Mouse (Mus musculus) kidney, adult 8-10 months (tissue): Measurements from ENCODE around the gene Prkrip1.
"Not testable (repeated sequence)": the region's sequence is repeated elsewhere in the genome, so short reads cannot be mapped to it uniquely, and the experiment has no call there.

Source experiments
- DNase-seq, 2 experiments: peaks; one replicate each; pipeline ENCODE4 v3.0.0; 2022

Prkrip1 gene

GRCm38 (mm10) chr5:136211341-136212102 lies 12.8 kb upstream of the Prkrip1 start:
- DNase-seq, result not testable (repeated sequence)

DNA sequence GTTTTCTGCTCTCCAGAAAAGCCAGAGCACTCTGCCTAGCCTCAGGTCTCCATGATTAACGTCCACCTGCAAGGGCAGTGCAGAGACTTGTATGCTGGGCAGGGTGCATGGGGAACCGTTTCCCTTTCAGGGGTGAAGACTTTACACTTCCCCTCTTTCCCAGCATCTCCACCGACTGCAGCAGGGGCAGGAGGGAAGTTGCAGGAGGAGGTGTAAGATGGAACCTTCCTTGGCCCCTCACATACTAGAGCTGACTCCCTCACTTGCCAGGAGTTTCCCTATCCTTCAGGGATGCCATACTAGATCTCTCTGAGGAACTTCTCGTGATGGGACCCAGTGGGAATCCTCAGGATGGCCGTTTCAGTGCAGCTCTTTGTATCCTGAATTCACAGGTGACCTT lies 11.8 kb upstream of the Prkrip1 start:
- no peak for DNase-seq

DNA sequence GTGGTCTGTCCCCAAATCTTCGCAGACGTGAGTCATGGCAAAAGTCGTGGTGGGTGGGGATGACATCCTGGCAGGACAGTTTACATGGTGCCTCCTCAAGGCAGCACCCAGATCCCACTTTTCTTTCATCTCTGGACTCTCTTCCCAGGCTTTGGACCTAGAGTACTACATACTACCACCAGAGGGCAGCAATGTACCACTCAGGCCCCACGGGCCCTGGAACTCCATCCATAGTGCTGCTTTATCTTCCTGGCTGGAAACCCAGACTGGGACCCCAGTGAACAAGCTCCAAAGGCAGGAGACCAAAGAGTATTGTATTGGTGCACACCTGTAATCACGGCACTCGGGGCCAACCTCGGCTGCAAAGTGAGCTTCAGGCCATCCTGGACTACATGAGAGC lies 3.1 kb upstream of the Prkrip1 start:
- peak; percentile 51 to 69 for DNase-seq

- DNase-seq, result peak in 1 of 2 experiments; percentile 24
These were observed 763 bp upstream of the Prkrip1 start for GRCm38 (mm10) chr5:136199526-136199925.

DNA sequence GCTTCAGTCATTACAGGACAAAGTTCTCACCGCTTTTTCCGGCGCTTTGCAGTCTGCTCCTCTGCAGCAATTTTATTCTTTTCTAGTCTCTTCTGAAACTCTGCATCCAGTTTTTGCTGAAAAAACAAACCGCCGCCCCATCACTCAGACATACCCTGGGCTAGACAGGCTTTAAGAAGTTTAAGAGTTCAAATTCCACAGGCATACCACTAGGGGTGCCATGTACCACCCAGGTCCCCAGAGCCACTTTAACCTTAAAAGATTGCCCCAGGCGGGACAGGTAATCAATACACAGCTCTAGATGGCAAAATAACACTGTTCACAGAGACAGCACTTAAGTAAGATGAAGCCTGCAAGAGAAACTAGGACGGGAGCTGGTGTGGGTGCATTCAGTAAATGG lies 6.9 kb downstream of the Prkrip1 start:
- no peak for DNase-seq

DNA sequence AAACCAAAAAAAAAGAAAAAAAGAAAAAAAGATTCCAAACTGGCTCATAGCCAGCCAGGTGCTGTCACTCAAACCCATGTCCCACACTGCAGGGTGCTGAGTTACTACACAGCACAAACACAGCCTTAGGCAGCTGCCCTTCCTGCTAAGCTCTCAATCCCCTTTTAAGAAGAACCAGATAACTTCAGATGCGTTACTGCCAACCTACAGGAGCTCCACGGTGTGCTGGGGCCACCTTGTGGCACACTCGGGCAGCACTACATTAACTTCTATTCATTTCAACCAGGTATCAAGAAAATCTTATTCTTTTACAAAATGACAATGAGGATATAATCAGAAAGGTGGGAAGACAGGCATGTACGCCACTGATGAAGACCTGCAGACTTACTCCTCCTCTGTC lies 12.0 kb downstream of the Prkrip1 start:
- DNase-seq, result peak in 1 of 2 experiments; percentile 64

DNA sequence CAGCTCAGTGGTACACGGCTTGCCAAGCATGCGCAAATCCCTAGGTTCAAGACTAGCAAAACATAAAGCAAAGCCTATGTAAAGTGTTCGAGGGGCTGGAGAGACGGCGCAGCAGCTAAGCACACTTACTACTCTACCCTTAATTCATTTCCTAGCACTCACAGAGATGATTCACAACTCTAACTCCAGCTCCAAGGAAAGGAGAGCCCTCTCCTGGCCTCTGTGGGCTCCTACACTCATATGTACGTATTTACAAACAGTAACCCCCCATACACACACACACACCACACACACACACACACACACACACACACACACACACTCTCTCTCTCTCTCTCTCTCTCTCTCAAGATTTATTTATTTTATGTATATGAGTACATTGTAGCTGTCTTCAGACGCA lies 15.0 kb downstream of the Prkrip1 start:
- no peak for DNase-seq

DNA sequence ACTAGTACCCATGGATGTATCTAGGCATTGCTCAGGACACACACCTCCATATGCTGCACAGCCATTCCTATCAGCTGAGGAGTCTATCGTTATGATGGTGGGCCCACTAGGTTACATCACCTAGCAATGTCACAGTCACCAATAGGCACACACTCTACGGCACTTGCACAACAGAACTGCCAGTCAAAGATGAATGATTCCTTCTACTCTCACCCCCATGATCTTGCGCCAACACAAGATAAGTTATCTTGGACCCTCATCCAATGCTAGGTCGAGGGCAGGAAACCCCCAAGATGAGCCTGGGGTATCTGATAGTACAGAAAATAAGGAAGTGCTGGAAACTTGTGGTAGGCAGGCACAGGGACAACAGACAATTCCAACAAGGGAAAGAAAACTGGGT lies 15.9 kb downstream of the Prkrip1 start:
- DNase-seq, result no peak

DNA sequence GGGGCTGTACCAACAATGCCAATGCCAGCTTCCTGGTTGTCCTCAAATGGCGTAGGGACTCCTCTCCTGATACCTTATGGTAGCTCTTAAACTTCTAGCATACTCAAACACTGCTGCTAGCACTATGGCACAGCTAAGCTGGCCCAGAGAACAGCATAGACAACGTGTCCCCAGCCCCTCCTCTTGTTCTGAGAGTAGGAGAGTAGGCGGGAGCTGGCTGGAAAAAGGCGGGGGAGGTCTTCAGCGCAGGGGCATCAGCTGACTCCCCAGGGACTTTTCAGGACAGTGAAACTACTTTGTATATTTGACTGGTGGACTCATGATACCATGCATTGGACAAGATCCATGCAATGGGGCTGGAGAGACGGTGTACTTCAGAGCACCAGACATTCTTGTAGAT lies 16.7 kb downstream of the Prkrip1 start:
- no peak for DNase-seq

DNA sequence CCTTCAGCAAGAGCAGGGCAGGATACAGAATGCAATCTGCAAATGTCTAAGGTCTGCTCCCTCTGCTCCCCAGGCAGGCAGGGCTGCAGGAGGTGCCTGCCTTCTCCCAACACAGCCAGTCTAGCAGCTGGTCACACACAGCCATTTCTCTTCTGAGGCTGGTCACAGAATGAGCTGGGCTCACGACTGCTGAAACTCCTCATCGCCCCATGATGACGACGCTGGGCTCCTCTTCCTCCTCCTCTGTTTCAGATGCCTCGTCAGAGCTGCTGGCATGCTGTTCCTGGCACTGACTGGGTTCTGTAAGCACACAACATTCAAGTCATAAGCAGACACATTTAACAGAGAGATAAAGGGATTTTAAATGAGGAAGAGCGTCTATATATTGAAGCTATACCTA lies 17.6 kb downstream of the Prkrip1 start:
- DNase-seq, result no peak

- DNase-seq, result no peak
These were observed 19.2 kb downstream of the Prkrip1 start for GRCm38 (mm10) chr5:136179594-136179993.

DNA sequence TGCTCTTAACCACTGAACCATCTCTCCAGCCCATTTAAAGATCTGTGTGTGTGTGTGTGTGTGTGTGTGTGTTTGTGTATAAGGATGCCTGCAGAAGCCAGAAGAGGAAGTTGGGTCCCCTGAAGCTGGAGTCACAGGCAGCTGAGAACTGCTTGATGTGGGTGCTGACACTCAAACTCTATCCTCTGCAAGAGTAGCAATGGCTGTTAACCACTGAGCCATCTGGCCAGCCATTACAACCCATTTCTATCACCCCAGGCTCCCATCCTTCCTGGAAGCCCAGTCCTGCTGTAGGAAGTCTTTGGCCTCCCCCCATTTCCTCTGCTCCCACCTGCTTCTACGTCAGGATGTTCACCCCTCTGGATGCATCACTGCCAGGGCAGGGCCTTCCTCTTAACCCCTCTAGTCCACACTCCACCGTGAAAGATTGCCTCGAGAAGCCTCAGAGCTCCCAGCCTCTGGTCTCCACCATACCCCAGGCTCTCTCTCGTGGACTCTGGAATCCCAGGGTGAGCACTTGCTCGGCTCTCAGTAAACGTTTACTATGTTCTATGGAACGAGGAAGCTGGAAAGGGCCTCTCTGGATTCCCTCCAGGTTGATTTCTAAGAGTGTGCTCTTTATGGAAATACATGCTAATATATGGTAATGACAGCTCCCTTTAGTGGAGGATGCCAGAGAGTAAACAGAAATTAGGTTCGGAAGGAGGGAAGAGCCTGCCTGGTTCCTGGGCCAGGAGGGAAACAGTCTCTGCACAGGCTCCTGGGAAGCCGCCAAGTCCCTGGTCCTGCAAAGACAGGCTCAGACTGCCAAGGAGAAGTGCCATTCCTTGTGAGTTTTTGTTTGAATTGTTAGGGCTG lies 24.9 kb downstream of the Prkrip1 start:
- peak; percentile 63 to 80 for DNase-seq

GRCm38 (mm10) chr5:136172939-136173338 lies 25.8 kb downstream of the Prkrip1 start:
- DNase-seq, result no peak

DNA sequence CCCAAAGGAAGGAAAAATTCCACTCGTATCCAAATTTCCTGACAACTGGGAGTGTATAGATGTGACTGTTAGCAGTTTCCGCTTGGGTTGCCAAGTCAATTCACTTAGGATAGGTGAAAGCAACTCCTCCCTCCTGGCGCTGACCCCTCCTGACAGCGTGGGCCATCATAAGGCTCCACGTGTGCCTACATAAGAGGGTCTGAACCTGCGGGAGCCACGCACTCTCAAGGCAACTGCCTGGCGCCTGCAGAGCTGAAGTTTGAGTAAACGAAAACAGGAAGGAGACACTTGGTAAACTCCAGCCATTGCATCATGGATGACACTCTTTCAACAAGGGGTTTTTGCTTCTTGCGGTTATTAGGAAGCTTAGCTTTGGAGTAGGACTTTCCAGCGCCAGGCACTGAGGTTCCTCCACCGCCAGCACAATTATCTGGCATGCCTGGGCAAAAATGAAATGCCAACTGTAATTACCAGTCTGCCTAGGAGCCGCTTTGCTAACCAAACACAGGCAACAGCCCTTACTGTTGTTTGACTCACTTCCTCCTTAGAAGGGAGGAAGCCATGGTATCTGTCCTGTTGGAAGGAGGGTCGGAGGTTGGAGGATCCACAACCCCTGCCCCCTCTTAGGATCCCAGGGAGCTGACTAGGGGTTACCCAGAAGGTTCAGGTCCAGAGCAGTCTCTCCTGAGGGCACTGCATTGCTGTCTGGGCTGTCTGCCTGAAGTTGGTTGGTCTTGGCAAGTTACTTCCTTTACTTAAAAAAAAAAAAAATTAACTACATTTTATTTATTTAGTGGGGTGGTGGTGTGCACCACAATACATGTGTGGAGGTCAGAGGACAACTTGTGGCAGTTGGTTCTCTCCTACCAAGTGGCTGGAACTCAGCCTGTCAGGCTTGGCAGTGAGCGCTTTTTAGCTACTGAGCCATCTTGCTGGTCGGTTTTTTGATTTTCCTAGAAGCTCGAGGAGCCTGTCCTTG lies 27.1 kb downstream of the Prkrip1 start:
- DNase-seq, result no peak

DNA sequence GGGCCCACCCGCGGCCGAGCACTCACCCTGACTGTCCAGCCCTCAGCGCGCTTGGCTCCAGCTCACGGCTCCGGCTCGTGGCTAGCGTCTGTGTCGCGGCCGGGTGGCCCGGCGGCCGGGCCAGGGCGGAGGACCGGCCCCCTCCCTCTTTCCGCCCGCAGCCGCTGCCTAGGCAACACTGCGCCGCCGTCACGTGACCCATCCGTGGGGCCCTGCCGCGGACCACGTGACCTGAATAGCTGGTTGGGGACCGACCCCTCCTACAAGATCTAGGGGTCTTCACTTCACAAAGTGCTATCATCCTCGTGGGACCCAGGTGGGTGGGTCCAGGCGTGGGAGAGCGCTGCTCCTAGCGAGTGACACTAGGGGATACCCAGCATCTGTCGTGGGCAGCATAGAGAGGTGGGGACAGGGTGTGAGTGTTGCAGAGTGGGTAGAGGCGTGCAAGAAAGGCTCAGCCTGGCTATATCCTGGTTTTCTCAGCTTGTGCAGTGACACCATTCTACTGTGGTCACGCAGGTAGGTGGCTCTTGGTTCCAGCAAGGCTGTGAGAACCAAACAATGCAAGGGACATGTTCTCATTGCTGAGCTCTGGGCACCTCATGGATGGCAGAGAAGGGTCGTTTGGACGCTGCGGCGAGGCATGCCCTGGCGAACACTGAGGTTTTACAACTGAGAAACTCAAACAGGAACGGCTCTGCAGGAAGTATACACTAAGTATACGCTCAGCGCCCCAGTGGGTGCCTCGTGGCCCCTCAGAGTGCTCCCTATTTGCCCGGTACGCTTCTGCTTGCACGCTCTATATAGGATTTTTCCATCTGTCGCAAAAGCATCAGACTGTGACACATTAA lies 28.0 kb downstream of the Prkrip1 start, which contains the start of gene Orai2:
Gene Orai2, minus strand, starts transcription at position 202 of the 851 bp plus-strand sequence.
- peak; percentile 61 to 63 for DNase-seq

- DNase-seq, result no peak
These were observed 28.9 kb downstream of the Prkrip1 start for GRCm38 (mm10) chr5:136169626-136170511.

DNA sequence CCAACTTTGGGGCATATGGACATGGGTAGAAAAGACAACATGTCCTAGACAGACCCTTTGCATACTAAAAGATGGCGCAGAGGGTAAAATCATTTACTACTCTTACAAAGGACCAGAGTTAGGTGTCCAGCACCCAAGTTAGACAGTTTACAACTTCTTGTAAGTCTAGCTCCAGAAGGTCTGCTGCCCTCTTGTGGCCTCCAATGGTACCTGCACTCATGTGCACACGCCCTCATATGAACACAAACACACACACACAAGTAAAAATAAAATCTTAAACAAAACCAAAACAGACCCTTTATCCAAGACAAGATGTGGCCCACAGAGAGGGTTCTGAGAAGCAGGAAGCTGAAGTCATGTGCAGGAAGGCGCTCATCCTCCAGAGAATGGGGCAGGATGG lies 30.7 kb downstream of the Prkrip1 start:
- DNase-seq, result no peak

GRCm38 (mm10) chr5:136167296-136167695 lies 31.5 kb downstream of the Prkrip1 start:
- DNase-seq, result no peak

DNA sequence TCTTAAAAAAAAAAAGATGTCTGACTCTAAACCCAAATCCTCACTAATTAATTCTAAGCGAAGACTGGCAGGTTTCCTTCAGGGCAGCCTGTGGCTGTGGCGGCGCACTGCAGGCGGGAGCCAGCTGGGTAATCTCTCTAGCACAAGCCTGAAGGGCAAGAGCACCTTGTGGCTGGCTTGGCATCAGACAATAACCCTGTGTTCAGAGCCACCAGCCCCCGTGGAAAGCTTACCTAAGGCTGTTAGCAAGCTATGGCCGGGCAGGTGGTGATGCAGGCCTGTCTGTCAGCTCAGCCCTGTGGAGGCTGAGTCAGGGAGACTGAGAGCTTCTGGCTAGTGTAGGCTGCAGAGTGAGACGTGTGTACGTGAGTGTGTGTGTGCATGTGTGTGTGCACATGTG lies 33.5 kb downstream of the Prkrip1 start:
- DNase-seq, result no peak

DNA sequence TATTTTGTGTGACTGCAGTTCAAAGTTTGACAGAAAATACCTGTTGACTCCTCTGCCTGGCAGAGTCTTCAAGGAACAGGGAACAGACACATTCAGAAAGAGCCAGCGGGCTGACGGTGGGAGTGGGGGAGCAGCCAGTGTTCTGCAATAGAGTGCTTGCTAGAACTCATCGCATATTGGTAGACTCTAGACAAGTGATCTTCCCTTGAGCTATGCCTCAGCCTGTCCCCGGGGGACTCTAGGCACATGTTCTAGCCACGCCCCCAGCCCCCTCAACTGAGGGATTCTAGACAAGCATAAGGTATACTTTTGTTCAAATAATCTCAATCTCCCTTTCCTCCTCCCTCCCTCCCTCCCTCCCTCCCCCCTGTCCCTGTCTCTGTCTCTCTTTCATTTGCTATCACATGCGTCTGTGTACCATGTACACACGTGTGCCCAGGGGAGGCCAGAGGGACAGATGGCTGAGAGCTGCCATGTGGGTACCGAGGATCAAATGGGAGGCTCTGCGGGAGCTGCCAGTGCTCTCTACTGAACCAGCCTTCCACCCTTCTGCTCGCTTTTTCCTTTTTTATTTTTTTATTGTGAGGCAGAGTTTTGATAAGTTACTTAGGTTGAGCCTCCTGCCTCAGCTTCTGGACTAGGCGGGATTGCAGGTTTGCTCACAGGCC lies 34.8 kb downstream of the Prkrip1 start:
- DNase-seq, result no peak
